Mouse (Mus musculus) embryo, embryonic 11.5 days (tissue): ENCODE data around the gene Ccnt2.
A peak's percentile ranks its signal among the peaks of the same experiment; 100 is the strongest.

ENCODE experiments used
- DNase-seq: peaks from one replicate; pipeline ENCODE4 v3.0.0-alpha.2; 2012; ENCODE audit warnings: low read depth, low spot score

Ccnt2 gene

GRCm38 (mm10) chr1:127793459-127793858 is 19.5 kb downstream of the Ccnt2 start:
- no peak for DNase-seq

DNA sequence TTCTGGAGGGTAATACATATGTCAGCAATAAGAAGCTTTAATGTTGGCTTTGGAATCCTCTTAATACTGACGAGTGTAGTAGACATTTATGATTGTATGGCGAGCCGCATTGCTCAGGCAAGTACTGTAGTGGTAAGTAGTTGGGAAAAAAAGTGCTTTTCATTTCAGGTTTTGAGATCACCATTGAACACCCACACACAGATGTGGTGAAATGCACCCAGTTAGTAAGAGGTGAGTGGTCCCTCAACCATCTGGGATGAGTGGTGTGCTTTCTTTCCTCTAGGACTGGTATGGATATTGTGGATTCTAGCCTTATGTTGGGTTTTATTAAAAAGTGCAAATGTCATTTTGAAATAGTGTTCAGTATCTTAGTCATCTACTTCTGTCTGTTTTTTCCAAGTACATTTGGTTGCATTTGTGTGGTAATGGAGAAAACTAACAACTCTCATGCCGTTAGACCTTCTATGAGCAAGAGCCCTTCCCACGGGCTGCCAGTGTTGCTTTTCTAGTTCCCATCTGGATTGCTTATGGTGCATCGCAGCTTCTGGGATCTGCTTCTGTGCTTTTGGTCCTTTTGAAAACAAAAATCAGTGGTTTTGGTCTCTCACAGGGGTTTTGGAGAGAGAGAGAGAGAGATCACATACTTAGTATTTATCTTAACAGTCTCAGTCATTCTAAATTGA is 21.3 kb downstream of the Ccnt2 start:
- no peak for DNase-seq

DNA sequence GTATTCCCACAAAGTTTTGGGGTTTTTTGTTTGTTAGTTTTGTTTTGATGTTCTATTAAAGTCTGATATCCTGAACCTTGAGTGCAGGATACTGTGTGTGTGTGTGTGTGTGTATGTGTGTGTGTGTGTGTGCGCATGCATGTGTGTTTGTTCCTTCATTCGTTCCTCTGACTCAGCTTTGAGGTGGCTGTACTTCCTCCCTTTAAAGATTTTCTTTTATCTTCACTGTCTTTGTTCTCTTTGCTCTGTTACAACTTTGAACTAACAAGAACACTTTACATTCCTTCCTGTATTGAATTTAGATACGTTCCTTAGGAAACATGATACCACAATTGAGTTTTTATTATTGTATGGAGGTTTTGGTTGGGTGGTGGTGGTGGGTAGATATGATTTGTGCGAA is 22.4 kb downstream of the Ccnt2 start:
- no peak for DNase-seq

- no peak for DNase-seq
These were observed 22.8 kb downstream of the Ccnt2 start for GRCm38 (mm10) chr1:127796752-127797151.

DNA sequence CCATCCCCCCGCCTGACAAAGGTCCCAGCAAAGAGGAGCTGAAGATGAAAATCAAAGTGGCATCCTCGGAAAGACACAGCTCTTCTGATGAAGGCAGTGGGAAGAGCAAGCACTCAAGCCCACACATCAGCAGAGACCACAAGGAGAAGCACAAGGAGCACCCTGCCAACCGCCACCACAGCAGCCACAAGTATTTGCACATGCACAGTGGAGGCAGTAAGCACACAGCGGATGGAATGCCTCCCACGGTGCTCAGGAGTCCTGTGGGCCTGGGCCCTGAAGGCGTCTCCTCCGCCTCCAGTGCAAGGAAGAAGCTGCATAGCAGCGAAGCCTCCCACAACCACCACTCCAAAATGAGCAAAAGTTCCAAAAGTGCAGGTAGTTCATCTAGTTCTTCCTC is 29.0 kb downstream of the Ccnt2 start:
- no peak for DNase-seq

- no peak for DNase-seq
These were observed 34.7 kb downstream of the Ccnt2 start for GRCm38 (mm10) chr1:127808671-127809070.

GRCm38 (mm10) chr1:127812929-127813328 is 39.0 kb downstream of the Ccnt2 start:
- no peak for DNase-seq

- no peak for DNase-seq
These were observed 42.4 kb downstream of the Ccnt2 start for GRCm38 (mm10) chr1:127816381-127816780.

- DNase-seq = peak; percentile 42
These were observed 53.4 kb downstream of the Ccnt2 start for GRCm38 (mm10) chr1:127827325-127827724.

GRCm38 (mm10) chr1:127830215-127830921 is 56.4 kb downstream of the Ccnt2 start:
- DNase-seq = no peak

GRCm38 (mm10) chr1:127833714-127834113 is 59.8 kb downstream of the Ccnt2 start:
- DNase-seq = no peak

- DNase-seq = no peak
These were observed 60.2 kb downstream of the Ccnt2 start for GRCm38 (mm10) chr1:127834202-127834601.

DNA sequence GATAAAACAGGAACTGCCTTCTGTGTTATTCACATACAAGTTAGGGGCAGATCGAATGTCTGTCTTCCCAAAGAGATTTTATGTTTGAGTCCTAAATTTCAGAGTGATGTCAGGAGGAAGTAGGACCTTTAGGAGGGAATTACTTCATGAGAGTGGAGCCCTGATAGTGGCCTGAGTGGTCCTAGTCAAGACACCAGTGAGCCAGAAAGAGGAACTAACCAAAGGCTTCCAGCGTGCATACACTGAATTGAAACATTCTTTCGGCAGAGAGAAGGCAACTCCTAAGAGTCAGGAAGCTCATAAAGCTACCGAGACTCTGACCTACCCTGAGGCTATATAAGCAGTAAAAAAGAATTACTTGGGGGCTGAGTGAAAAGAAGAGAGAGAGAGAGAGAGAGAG is 62.7 kb downstream of the Ccnt2 start:
- no peak for DNase-seq

DNA sequence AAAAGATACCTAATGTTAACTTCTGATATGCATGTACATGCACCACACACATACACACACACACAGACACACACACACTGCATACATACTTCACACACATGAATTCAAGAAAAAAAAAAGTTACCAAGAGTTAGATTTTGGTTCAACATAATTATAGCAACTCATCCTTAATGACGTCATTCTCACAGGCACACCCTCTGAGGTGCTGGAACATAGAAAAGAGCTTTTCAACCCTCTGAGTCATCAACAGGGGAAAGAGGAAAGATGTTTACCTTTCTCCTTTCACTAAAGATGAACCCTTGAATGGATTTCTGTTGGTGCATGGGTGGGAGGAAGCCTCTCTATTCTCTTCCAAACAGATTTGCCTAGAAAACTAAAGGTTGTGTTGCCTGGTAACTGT is 64.6 kb downstream of the Ccnt2 start:
- no peak for DNase-seq

DNA sequence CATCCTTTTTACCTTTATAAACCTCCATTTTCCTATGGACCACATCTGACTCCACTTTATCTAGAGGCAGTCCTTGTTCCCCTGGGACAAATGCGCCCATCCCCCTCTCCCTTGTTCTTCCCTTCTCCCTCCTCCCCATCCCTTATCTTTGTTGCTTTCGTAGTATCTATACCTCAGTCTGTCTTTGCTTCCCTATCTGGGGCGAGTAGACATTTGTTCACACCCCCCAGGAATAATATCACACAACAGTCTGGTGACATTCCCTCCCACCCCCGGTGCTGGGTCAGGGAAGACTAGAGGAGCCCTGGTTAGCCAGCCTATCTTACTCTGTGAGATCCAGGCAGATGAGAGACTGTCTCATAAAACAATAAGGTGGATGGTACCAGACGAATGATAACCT is 71.5 kb downstream of the Ccnt2 start:
- no peak for DNase-seq

GRCm38 (mm10) chr1:127850075-127850610 is 76.2 kb downstream of the Ccnt2 start:
- DNase-seq = no peak

GRCm38 (mm10) chr1:127854486-127855222 is 80.7 kb downstream of the Ccnt2 start, which contains the start of gene Map3k19:
Map3k19 (minus strand) TSS chr1:127855031.
- no peak for DNase-seq
